Mouse (Mus musculus) ovary, postnatal 10 days (tissue): Measurements from ENCODE around the gene Lpp.
"Not testable (repeated sequence)": the region's sequence is repeated elsewhere in the genome, so short reads cannot be mapped to it uniquely, and the experiment has no call there.

Experiments
- DNase-seq: peaks from one replicate; pipeline ENCODE4 v3.0.0; 2022; ENCODE audit warnings: low spot score

Lpp gene

GRCm38 (mm10) chr16:24991995-24992394 lies 598.7 kb downstream of the Lpp start:
- DNase-seq: no peak

- DNase-seq: no peak
Measured at GRCm38 (mm10) chr16:24992494-24992893, 599.2 kb downstream of the Lpp start.

- no peak for DNase-seq
Measured at GRCm38 (mm10) chr16:25010980-25011877, 617.9 kb downstream of the Lpp start.

GRCm38 (mm10) chr16:25012938-25013337 lies 619.6 kb downstream of the Lpp start:
- no peak for DNase-seq

GRCm38 (mm10) chr16:25016261-25016836 lies 623.0 kb downstream of the Lpp start:
- no peak for DNase-seq

GRCm38 (mm10) chr16:25017046-25017445 lies 623.7 kb downstream of the Lpp start:
- no peak for DNase-seq

GRCm38 (mm10) chr16:25021743-25022359 lies 628.5 kb downstream of the Lpp start:
- not testable (repeated sequence) for DNase-seq

- no peak for DNase-seq
Measured at GRCm38 (mm10) chr16:25024591-25024990, 631.3 kb downstream of the Lpp start.

- no peak for DNase-seq
Measured at GRCm38 (mm10) chr16:25026191-25026590, 632.9 kb downstream of the Lpp start.

- DNase-seq: no peak
Measured at GRCm38 (mm10) chr16:25029548-25029947, 636.2 kb downstream of the Lpp start.

- DNase-seq: no peak
Measured at GRCm38 (mm10) chr16:25037361-25037760, 644.1 kb downstream of the Lpp start.

- no peak for DNase-seq
Measured at GRCm38 (mm10) chr16:25038529-25038928, 645.2 kb downstream of the Lpp start.

- no peak for DNase-seq
Measured at GRCm38 (mm10) chr16:25039904-25040303, 646.6 kb downstream of the Lpp start.

- no peak for DNase-seq
Measured at GRCm38 (mm10) chr16:25041165-25041564, 647.9 kb downstream of the Lpp start.

- DNase-seq: no peak
Measured at GRCm38 (mm10) chr16:25041855-25042529, 648.7 kb downstream of the Lpp start.
